Mouse (Mus musculus) kidney, adult 2 months (tissue): ENCODE measurements around the gene Ifna13. TPM values are rescaled to one million over a fixed set of nuclear protein-coding genes. Genes with fewer than 3 reads are reported as not detected.

ENCODE experiments used
- DNase-seq: peaks from one replicate; pipeline ENCODE4 v3.0.0; 2021
- H3K27ac ChIP-seq: fragments of 200-500 bp; 2 replicates; pipeline ENCODE4 v1.5.1; 2012; ENCODE audit warnings: low read depth, low read length, control low read depth, inconsistent platforms; ENCODE audit not compliant: insufficient read depth
- H3K27me3 ChIP-seq: fragments of 200-500 bp; replicated peaks from 2 replicates; pipeline ENCODE4 v1.6.1; 2012; ENCODE audit warnings: mild to moderate bottlenecking, moderate library complexity, low read length, inconsistent platforms; ENCODE audit not compliant: control insufficient read depth, insufficient read depth
- H3K36me3 ChIP-seq: fragments of 200-500 bp; 2 replicates; pipeline ENCODE4 v1.6.1; 2012; ENCODE audit warnings: mild to moderate bottlenecking, moderate library complexity, low read length, inconsistent platforms; ENCODE audit not compliant: control insufficient read depth, insufficient read depth
- H3K4me1 ChIP-seq: fragments of 200-500 bp; 2 replicates; pipeline ENCODE4 v1.6.1; 2011; ENCODE audit warnings: low read length; ENCODE audit not compliant: control insufficient read depth, insufficient read depth
- H3K4me3 ChIP-seq: fragments of 200-500 bp; 2 replicates; pipeline ENCODE4 v1.5.1; 2011; ENCODE audit warnings: mild to moderate bottlenecking, low read depth, low read length, control low read depth; ENCODE audit not compliant: insufficient read depth
- CTCF ChIP-seq: fragments of 200-500 bp; conservative IDR thresholded peaks from 2 replicates; pipeline ENCODE4 v1.5.1; 2011; ENCODE audit warnings: low read depth, mild to moderate bottlenecking, control low read depth, low read length, moderate library complexity, mixed read lengths; ENCODE audit not compliant: insufficient read depth, insufficient read length
- POLR2A ChIP-seq: fragments of 200-500 bp; IDR thresholded peaks from one replicate; pipeline ENCODE4 v1.6.1; 2011; ENCODE audit warnings: low read depth, low read length, control low read depth
- WGBS: fragments of 180-500 bp; shearing (Covaris S2); methylation state at CpG from one replicate; pipeline ENCODE4 v1.1.7; 2018; 5-methylcytosine and 5-hydroxymethylcytosine counted together
- polyA plus RNA-seq: library from polyadenylated mRNA; depleted of rRNA; stranded (reverse); fragments of >200 nt; gene quantifications from 2 replicates; pipeline ENCODE4 v1.2.3, GENCODE M21; 2012; rRNA removed

Ifna13 gene
- polyA plus RNA-seq, 1 experiment: not detected

- H3K36me3 ChIP-seq: no peaks in the 10 kb centered on the region
- DNase-seq: no peak
- no peaks in the 10 kb centered on the region for H3K4me1 ChIP-seq
- no peak within 1 kb of the TSS for H3K4me3 ChIP-seq
- H3K27ac ChIP-seq: no peak within 1 kb of the TSS
- WGBS: 78% methylated on average over 1 of the region's 1 CpGs
- TF ChIP-seq CTCF (no peak), POLR2A (no peak)
- no peaks in the 10 kb centered on the region for H3K27me3 ChIP-seq
These were observed 32.6 kb upstream of the Ifna13 start, which contains the start of gene Ifna16 for GRCm38 (mm10) chr4:88676824-88677223. Ifna16 (minus strand) TSS chr4:88676924.

- Histone ChIP-seq H3K4me1 (no peaks in the 10 kb centered on the region), H3K36me3 (no peaks in the 10 kb centered on the region), H3K27me3 (no peaks in the 10 kb centered on the region), H3K4me3 (no peak overlapping the region), H3K27ac (no peak overlapping the region)
- DNase-seq: peak; percentile 21
- WGBS: 30% methylated on average over 1 of the region's 1 CpGs
- TF ChIP-seq CTCF (no peak), POLR2A (no peak)
These were observed 11.2 kb upstream of the Ifna13 start for GRCm38 (mm10) chr4:88655461-88655860.

- Histone ChIP-seq H3K27ac (no peak overlapping the region), H3K27me3 (no peaks in the 10 kb centered on the region), H3K4me1 (no peaks in the 10 kb centered on the region), H3K4me3 (no peak overlapping the region), H3K36me3 (no peaks in the 10 kb centered on the region)
- DNase-seq: no peak
- TF ChIP-seq CTCF: no peak
- TF ChIP-seq POLR2A: no peak
- 82% methylated on average over 3 of the region's 3 CpGs for WGBS
These were observed 9.4 kb upstream of the Ifna13 start for GRCm38 (mm10) chr4:88653644-88654043.

- no peak overlapping the region for H3K4me3 ChIP-seq
- TF ChIP-seq POLR2A (no peak), CTCF (no peak)
These were observed 1.7 kb downstream of the Ifna13 start for GRCm38 (mm10) chr4:88642526-88642925.

GRCm38 (mm10) chr4:88641077-88641831, 3.0 kb downstream of the Ifna13 start:
- no peaks in the 10 kb centered on the region for H3K27me3 ChIP-seq
- no peaks in the 10 kb centered on the region for H3K36me3 ChIP-seq
- H3K4me1 ChIP-seq: no peaks in the 10 kb centered on the region
- WGBS: 9% methylated on average over 11 of the region's 11 CpGs
- H3K4me3 ChIP-seq: peak overlapping the region; percentile 74
- H3K27ac ChIP-seq: 0 out of 2 replicates have a peak overlapping the region, but pooled peaks have one; percentile 27
- DNase-seq: peak; percentile 95
- peak; percentile 85 for TF ChIP-seq CTCF
- no peak for TF ChIP-seq POLR2A

More at GRCm38 (mm10) chr4:88642526-88642925, 1.7 kb downstream of the Ifna13 start:
- 7% methylated on average over 2 of the region's 2 CpGs for WGBS
- no peaks in the 10 kb centered on the region for H3K4me1 ChIP-seq
- H3K27ac ChIP-seq: no peak overlapping the region
- no peak for DNase-seq
- H3K36me3 ChIP-seq: no peaks in the 10 kb centered on the region
- H3K27me3 ChIP-seq: no peaks in the 10 kb centered on the region

GRCm38 (mm10) chr4:88640704-88641076, 3.6 kb downstream of the Ifna13 start:
- peak overlapping the region; percentile 27; the same call in 1 of the 2 replicates for H3K27ac ChIP-seq
- H3K4me1 ChIP-seq: no peaks in the 10 kb centered on the region
- no peaks in the 10 kb centered on the region for H3K36me3 ChIP-seq
- H3K4me3 ChIP-seq: peak overlapping the region; percentile 74
- no peak for TF ChIP-seq POLR2A
- H3K27me3 ChIP-seq: no peaks in the 10 kb centered on the region
- DNase-seq: no peak
- WGBS: 20% methylated on average over 8 of the region's 8 CpGs

- H3K27ac ChIP-seq: no peak within 1 kb of the TSS
- no peaks in the 10 kb centered on the region for H3K36me3 ChIP-seq
- H3K27me3 ChIP-seq: no peaks in the 10 kb centered on the region
- no peaks in the 10 kb centered on the region for H3K4me1 ChIP-seq
- TF ChIP-seq POLR2A: no peak
- TF ChIP-seq CTCF: no peak
- no peak within 1 kb of the TSS for H3K4me3 ChIP-seq
- WGBS: 80% methylated on average over 4 of the region's 4 CpGs
- no peak for DNase-seq
These were observed 9.9 kb downstream of the Ifna13 start, which contains the start of gene C87499 for GRCm38 (mm10) chr4:88634311-88634710. C87499 (minus strand) TSS chr4:88634411.

- H3K36me3 ChIP-seq: no peaks in the 10 kb centered on the region
- no peak for DNase-seq
- H3K27ac ChIP-seq: no peak within 1 kb of the TSS
- peaks cover 3% of the 10 kb centered on the region; the same call in 1 of the 2 replicates for H3K4me1 ChIP-seq
- no peaks in the 10 kb centered on the region; the same call in 1 of the 2 replicates for H3K27me3 ChIP-seq
- H3K4me3 ChIP-seq: no peak within 1 kb of the TSS
- TF ChIP-seq CTCF (no peak), POLR2A (no peak)
These were observed 41.0 kb downstream of the Ifna13 start, which contains the start of gene Ifna12 for GRCm38 (mm10) chr4:88603276-88603675. Ifna12 (minus strand) TSS chr4:88603376.

Other genes starting within 250 kb of the Ifna13 start
- 2.8 and 3.7 TPM in 2 replicates for gene Hacd4, start 205.5 kb downstream of the Ifna13 start, polyA plus RNA-seq
- gene Ifnb1, start 121.7 kb downstream of the Ifna13 start, polyA plus RNA-seq: not detected in 2 replicates
- gene Ifna15, start 86.2 kb downstream of the Ifna13 start, polyA plus RNA-seq: not detected in 2 replicates
- gene Ifna14, start 72.7 kb downstream of the Ifna13 start, polyA plus RNA-seq: not detected in 2 replicates
- not detected in 2 replicates for gene Ifna9, start 52.1 kb downstream of the Ifna13 start, polyA plus RNA-seq
- not detected in 2 replicates for gene Ifna12, start 41.1 kb downstream of the Ifna13 start, polyA plus RNA-seq
- not detected in 2 replicates for gene C87499, start 10.0 kb downstream of the Ifna13 start, polyA plus RNA-seq
- not detected in 2 replicates for gene Ifna16, start 32.5 kb upstream of the Ifna13 start, polyA plus RNA-seq
- gene Ifna2, start 39.5 kb upstream of the Ifna13 start, polyA plus RNA-seq: not detected in 2 replicates
- gene Ifnab, start 46.9 kb upstream of the Ifna13 start, polyA plus RNA-seq: not detected in 2 replicates
- gene Gm26566, start 77.3 kb upstream of the Ifna13 start, polyA plus RNA-seq: 0.26 and 0.34 TPM in 2 replicates
- 18.1 and 19.2 TPM in 2 replicates for gene Klhl9, start 78.0 kb upstream of the Ifna13 start, polyA plus RNA-seq
- not detected in 2 replicates for gene Gm13271, start 110.4 kb upstream of the Ifna13 start, polyA plus RNA-seq
- gene Gm13283, start 115.7 kb upstream of the Ifna13 start, polyA plus RNA-seq: 0.10 TPM in 1 of 2 replicates, not detected in the other
- gene Gm13290, start 129.4 kb upstream of the Ifna13 start, polyA plus RNA-seq: not detected in 2 replicates
- not detected in 2 replicates for gene Gm13289, start 132.5 kb upstream of the Ifna13 start, polyA plus RNA-seq
- gene Gm13272, start 135.4 kb upstream of the Ifna13 start, polyA plus RNA-seq: not detected in 2 replicates
- 0.08 TPM in 1 of 2 replicates, not detected in the other for gene Ifnz, start 137.7 kb upstream of the Ifna13 start, polyA plus RNA-seq
- not detected in 2 replicates for gene Gm13276, start 141.2 kb upstream of the Ifna13 start, polyA plus RNA-seq
- gene Gm13277, start 144.2 kb upstream of the Ifna13 start, polyA plus RNA-seq: not detected in 2 replicates
- gene Gm13278, start 147.1 kb upstream of the Ifna13 start, polyA plus RNA-seq: not detected in 2 replicates
- not detected in 2 replicates for gene Gm13275, start 150.0 kb upstream of the Ifna13 start, polyA plus RNA-seq
- not detected in 2 replicates for gene Gm13279, start 152.9 kb upstream of the Ifna13 start, polyA plus RNA-seq
- gene Gm13285, start 155.2 kb upstream of the Ifna13 start, polyA plus RNA-seq: not detected in 2 replicates
- gene Gm13287, start 158.8 kb upstream of the Ifna13 start, polyA plus RNA-seq: not detected in 2 replicates
- not detected in 2 replicates for gene Gm13288, start 161.1 kb upstream of the Ifna13 start, polyA plus RNA-seq
- gene Ifna7, start 171.8 kb upstream of the Ifna13 start, polyA plus RNA-seq: not detected in 2 replicates
- gene Ifna11, start 175.5 kb upstream of the Ifna13 start, polyA plus RNA-seq: not detected in 2 replicates
- gene Ifna6, start 183.0 kb upstream of the Ifna13 start, polyA plus RNA-seq: not detected in 2 replicates
- not detected in 2 replicates for gene Ifna5, start 191.1 kb upstream of the Ifna13 start, polyA plus RNA-seq
- not detected in 2 replicates for gene Ifna4, start 197.4 kb upstream of the Ifna13 start, polyA plus RNA-seq
- gene Ifna1, start 205.6 kb upstream of the Ifna13 start, polyA plus RNA-seq: not detected in 2 replicates
- not detected in 2 replicates for gene Ifne, start 235.7 kb upstream of the Ifna13 start, polyA plus RNA-seq